Mouse (Mus musculus) stomach, postnatal 0 days (tissue): ENCODE measurements around the gene Gper1. TPM values are rescaled to one million over a fixed set of nuclear protein-coding genes. Genes with fewer than 3 reads are reported as not detected.
A peak's percentile ranks its signal among the peaks of the same experiment; 100 is the strongest.

Source experiments
- ATAC-seq: fragments of 200-750 bp; cut with Nextera tagmentation; 2 replicates; pipeline ENCODE4 v1.8.0; 2017; ENCODE audit not compliant: low FRiP score, low TSS enrichment
- DNase-seq: peaks from one replicate; pipeline ENCODE4 v3.0.0-alpha.2; 2016; ENCODE audit warnings: low spot score
- H3K27ac ChIP-seq: fragments of 300-500 bp; sonication (generic); replicated peaks from 2 replicates; pipeline ENCODE4 v1.5.1; 2014; ENCODE audit warnings: mild to moderate bottlenecking, control low read depth
- H3K27me3 ChIP-seq: fragments of 300-500 bp; sonication (generic); 2 replicates; pipeline ENCODE4 v1.6.1; 2014; ENCODE audit warnings: low read length; ENCODE audit not compliant: control insufficient read depth, insufficient read depth
- H3K36me3 ChIP-seq: fragments of 300-500 bp; sonication (generic); 2 replicates; pipeline ENCODE4 v1.6.1; 2014; ENCODE audit warnings: low read length, mixed read lengths; ENCODE audit not compliant: control insufficient read depth, insufficient read depth
- H3K4me1 ChIP-seq: fragments of 300-500 bp; sonication (generic); replicated peaks from 2 replicates; pipeline ENCODE4 v1.6.1; 2014; ENCODE audit warnings: antibody characterized with exemption; ENCODE audit not compliant: control insufficient read depth, insufficient read depth
- H3K4me2 ChIP-seq: fragments of 300-500 bp; sonication (generic); replicated peaks from 2 replicates; pipeline ENCODE4 v1.6.1; 2014; ENCODE audit warnings: low read depth, mild to moderate bottlenecking, control low read depth, moderate library complexity
- H3K4me3 ChIP-seq: fragments of 300-500 bp; sonication (generic); 2 replicates; pipeline ENCODE4 v1.5.1; 2014; ENCODE audit warnings: low read depth, low read length, control low read depth
- H3K9ac ChIP-seq: fragments of 300-500 bp; sonication (generic); 2 replicates; pipeline ENCODE4 v1.6.1; 2014; ENCODE audit warnings: mild to moderate bottlenecking, low read length, control low read depth, mixed read lengths
- H3K9me3 ChIP-seq: fragments of 300-500 bp; sonication (generic); 2 replicates; pipeline ENCODE4 v1.6.1; 2016; ENCODE audit warnings: low read length; ENCODE audit not compliant: control insufficient read depth
- CTCF ChIP-seq: IDR thresholded peaks from 2 replicates; pipeline ENCODE4 v1.5.1; 2016; ENCODE audit warnings: antibody characterized with exemption, low read depth, mild to moderate bottlenecking, moderate library complexity
- EP300 ChIP-seq: optimal IDR thresholded peaks from 2 replicates; pipeline ENCODE3; 2016; ENCODE audit warnings: antibody characterized with exemption
- WGBS: fragments of 180-500 bp; shearing (Covaris S2); extraction: QIAGEN DNeasy Blood & Tissue Kit; methylation state at CpG from one replicate; pipeline ENCODE4 v1.1.7; 2014; 5-methylcytosine and 5-hydroxymethylcytosine counted together
- polyA plus RNA-seq: library from polyadenylated mRNA; unstranded; fragments of >200 nt; fragmentation: Nextera tagmentation; extraction: Ambion mirVana; gene quantifications from 2 replicates; pipeline ENCODE4 v1.2.1, GENCODE M21; 2015

Gper1 gene
- polyA plus RNA-seq, 1 experiment from 2014 or later: 2.8 TPM

DNA sequence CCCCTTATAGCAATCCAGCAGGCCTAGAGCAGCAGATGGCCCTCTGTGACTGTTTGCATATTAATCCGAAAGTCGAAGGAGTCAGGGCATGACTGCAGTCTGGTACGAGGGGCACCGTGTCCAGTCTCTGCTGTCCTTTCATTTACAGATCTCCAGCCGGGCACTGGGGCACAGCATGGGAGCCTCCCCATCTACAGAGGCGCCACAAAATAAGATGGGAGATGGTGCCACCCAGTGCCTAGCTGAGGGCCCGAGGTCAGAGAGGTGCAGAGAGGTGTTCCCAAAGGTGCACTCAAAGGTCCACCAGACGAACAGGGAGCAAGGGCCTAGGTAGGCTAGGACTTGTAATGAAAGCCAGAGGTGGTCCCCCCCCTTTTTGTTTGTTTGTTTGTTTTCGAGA lies 39.7 kb upstream of the Gper1 start:
- H3K36me3 ChIP-seq: no peaks in the 10 kb centered on the region
- no peaks in the 10 kb centered on the region for H3K9me3 ChIP-seq
- no peak overlapping the region for H3K4me2 ChIP-seq
- ATAC-seq: no peak
- WGBS: 82% methylated on average over 9 of the region's 9 CpGs
- peaks cover 15% of the 10 kb centered on the region; the same call in 1 of the 2 replicates for H3K4me1 ChIP-seq
- H3K27me3 ChIP-seq: no peaks in the 10 kb centered on the region
- H3K4me3 ChIP-seq: no peak overlapping the region
- H3K9ac ChIP-seq: no peak overlapping the region
- no peak for DNase-seq
- no peak overlapping the region for H3K27ac ChIP-seq
- TF ChIP-seq CTCF (no peak), EP300 (no peak)

DNA sequence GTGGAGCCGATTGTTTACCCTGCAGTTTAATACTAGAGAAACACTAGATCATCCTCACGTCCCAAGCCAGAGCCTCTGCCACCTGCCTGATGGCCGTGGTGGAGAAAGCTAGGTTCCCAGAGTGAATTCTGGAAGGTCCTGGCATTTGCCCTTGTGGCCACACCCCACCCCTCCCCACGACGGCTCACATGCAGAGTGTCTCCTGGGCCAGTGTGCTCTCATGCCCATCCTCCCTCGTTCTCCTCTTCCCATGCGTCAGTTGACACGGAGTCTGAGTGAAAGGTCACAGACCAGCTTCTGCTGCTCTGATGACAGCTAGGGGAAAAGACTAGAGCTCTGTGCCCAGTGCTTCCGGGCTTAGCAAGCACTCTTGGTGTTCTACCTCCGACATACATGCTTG lies 38.4 kb upstream of the Gper1 start:
- no peak for TF ChIP-seq EP300
- no peak for TF ChIP-seq CTCF
- H3K36me3 ChIP-seq: no peaks in the 10 kb centered on the region
- ATAC-seq: no peak
- no peak for DNase-seq
- peaks cover 16% of the 10 kb centered on the region for H3K4me1 ChIP-seq
- no peak overlapping the region for H3K4me3 ChIP-seq
- WGBS: 33% methylated on average over 10 of the region's 10 CpGs
- H3K9ac ChIP-seq: no peak overlapping the region
- H3K27ac ChIP-seq: no peak overlapping the region
- no peak overlapping the region for H3K4me2 ChIP-seq
- H3K9me3 ChIP-seq: no peaks in the 10 kb centered on the region
- no peaks in the 10 kb centered on the region for H3K27me3 ChIP-seq

DNA sequence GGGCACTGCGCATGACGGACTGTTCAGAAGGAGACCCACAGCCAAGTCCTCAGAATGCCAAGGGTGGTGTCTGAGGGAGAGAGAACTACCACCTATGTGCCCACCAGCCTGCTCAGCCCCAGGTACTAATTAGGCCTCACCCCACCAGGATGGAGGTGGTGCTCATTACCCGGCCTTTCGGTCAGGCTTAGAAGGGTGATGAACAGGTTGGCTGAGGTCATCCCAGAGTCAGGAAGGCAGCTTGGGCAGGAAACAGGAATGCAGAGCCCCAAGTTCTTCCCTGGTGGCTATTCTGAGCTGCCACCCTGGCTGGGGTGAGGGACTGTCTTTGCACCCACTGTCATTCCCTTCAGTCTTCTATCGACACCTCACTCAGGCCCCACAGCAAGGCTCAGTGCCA lies 36.9 kb upstream of the Gper1 start:
- no peak overlapping the region for H3K4me3 ChIP-seq
- TF ChIP-seq CTCF (no peak), EP300 (no peak)
- no peak overlapping the region for H3K27ac ChIP-seq
- no peaks in the 10 kb centered on the region for H3K9me3 ChIP-seq
- H3K4me2 ChIP-seq: no peak overlapping the region
- ATAC-seq (no peak), DNase-seq (no peak)
- 90% methylated on average over 5 of the region's 5 CpGs for WGBS
- H3K4me1 ChIP-seq: peaks cover 14% of the 10 kb centered on the region
- no peaks in the 10 kb centered on the region for H3K27me3 ChIP-seq
- H3K9ac ChIP-seq: no peak overlapping the region
- H3K36me3 ChIP-seq: no peaks in the 10 kb centered on the region

DNA sequence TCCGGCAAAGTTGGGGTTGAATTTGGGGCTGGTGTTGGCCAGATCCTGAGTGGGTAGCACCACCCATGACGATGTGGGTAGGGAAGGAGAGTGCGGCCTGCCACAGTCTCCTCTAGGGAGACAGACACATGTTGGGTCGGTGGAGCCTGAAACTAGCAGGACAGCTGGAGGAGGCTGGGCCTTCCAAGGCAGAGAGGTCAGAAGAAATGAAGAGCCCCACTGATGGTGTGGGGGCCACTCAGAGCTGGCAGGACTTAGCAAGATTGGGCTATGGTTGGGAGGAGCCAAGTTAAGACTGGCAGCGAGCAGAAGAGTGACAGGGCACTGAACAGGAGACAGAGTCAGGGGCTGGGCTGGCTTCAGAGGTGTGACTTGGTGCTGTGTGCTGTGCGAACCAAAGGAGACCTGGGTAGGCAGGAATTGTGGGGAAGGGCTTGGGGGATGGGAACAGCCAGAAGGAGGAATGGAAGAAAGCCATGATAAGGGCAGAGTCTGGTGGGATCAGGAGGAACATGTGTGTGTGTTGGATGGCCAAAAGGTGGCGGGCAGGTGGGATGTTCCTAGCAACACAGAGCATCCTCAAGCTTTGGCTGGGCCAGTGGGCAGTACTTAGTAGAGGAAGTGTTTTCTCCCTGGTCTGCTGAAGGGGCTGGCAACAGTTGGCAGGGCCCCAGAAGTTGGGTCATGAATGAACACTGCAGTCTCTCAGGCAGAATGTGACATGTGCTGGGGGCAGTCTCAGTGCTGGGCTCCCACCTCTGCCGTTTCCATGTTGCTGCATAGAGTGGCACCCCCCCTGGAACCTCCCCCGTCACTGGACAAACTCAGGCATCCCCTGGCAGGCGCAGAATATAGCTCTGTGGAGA lies 35.4 kb upstream of the Gper1 start:
- no peak for ATAC-seq
- WGBS: 84% methylated on average over 10 of the region's 10 CpGs
- DNase-seq: peak; percentile 45

DNA sequence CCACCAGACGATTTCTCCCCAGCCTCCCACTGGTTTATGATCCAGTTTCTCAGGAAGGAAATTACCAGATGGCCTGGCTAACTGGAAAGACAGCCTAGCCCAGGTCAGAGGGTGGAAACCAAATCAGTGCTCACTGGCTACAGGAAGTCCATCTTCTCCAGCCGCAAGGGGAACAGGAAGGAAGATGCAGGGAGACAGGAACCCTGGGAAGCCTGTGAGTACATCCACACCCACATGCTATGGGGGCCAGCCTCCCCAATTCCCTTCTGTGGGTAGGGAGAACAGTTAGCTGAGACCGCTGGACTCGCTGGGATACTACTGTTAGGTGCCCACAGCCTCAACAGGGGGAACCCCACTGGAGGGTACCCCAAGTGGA lies 34.8 kb upstream of the Gper1 start:
- no peaks in the 10 kb centered on the region for H3K9me3 ChIP-seq
- H3K9ac ChIP-seq: 0 out of 2 replicates have a peak overlapping the region, but pooled peaks have one; percentile 4
- TF ChIP-seq CTCF (no peak), EP300 (no peak)
- WGBS: 56% methylated on average over 4 of the region's 4 CpGs
- peak overlapping the region; percentile 82 for H3K27ac ChIP-seq
- no peak overlapping the region for H3K4me2 ChIP-seq
- H3K4me3 ChIP-seq: no peak overlapping the region
- H3K36me3 ChIP-seq: no peaks in the 10 kb centered on the region
- DNase-seq: no peak
- peaks cover 9% of the 10 kb centered on the region for H3K4me1 ChIP-seq
- no peak for ATAC-seq
- H3K27me3 ChIP-seq: no peaks in the 10 kb centered on the region

More for the DNA sequence above, 35.4 kb upstream of the Gper1 start:
- TF ChIP-seq EP300 (no peak), CTCF (no peak)
- Histone ChIP-seq H3K9ac (0 out of 2 replicates have a peak overlapping the region, but pooled peaks have one; percentile 4), H3K4me3 (no peak overlapping the region), H3K36me3 (no peaks in the 10 kb centered on the region), H3K4me1 (peaks cover 9% of the 10 kb centered on the region), H3K27ac (peak overlapping the region; percentile 82; the same call in 1 of the 2 replicates), H3K9me3 (no peaks in the 10 kb centered on the region), H3K27me3 (no peaks in the 10 kb centered on the region), H3K4me2 (no peak overlapping the region)
